Mouse (Mus musculus) gastrocnemius, postnatal 36 days (tissue): Measurements from ENCODE around the gene Oscp1. TPM values are rescaled to one million over a fixed set of nuclear protein-coding genes. Genes with fewer than 3 reads are reported as not detected.
A peak's percentile ranks its signal among the peaks of the same experiment; 100 is the strongest.

Experiments used
- DNase-seq, 2 experiments: peaks; one replicate each; pipeline ENCODE4 v3.0.0; 2022
- intact Hi-C: fragments of 180-260 bp; cut with DNase I; formaldehyde crosslinking; loops from one replicate; pipeline ENCODE4 v1.15.1; 2025
- total RNA-seq, 2 experiments: library from RNA; stranded (reverse); gene quantifications; 2 replicates each; pipeline ENCODE4 v1.2.3; 2021

Gene Oscp1
- total RNA-seq, 2 experiments from 2014 or later: 1.2 to 2.5 TPM

- intact Hi-C loops: no loop called here
- DNase-seq: no peak
Measured at GRCm38 (mm10) chr4:126134236-126134635, 75.9 kb downstream of the Oscp1 start.

GRCm38 (mm10) chr4:126134639-126135038 lies 76.3 kb downstream of the Oscp1 start:
- DNase-seq: peak in 1 of 2 experiments; percentile 12
- intact Hi-C loops: no loop called here

GRCm38 (mm10) chr4:126137773-126138172 lies 79.4 kb downstream of the Oscp1 start:
- intact Hi-C loops: no loop called here
- DNase-seq: no peak

GRCm38 (mm10) chr4:126141021-126141420 lies 82.7 kb downstream of the Oscp1 start:
- intact Hi-C loops: no loop called here
- DNase-seq: no peak

Other genes starting within 250 kb of the Oscp1 start
- gene Csf3r, start 34.0 kb upstream of the Oscp1 start, total RNA-seq: under 1 TPM; 0.30 to 0.41 TPM
- gene Mrps15, start 11.6 kb upstream of the Oscp1 start, total RNA-seq: 10 to 100 TPM; 69.8 to 74.3 TPM
- gene Lsm10, start 38.1 kb downstream of the Oscp1 start, total RNA-seq: 1 to 10 TPM; 5.8 to 7.6 TPM
- 10 to 100 TPM; 74.6 to 80.1 TPM for gene Stk40, start 45.4 kb downstream of the Oscp1 start, total RNA-seq
- gene Eva1b, start 89.2 kb downstream of the Oscp1 start, total RNA-seq: 1 to 10 TPM; 5.5 to 6.8 TPM
- gene Sh3d21, start 104.9 kb downstream of the Oscp1 start, total RNA-seq: 1 to 10 TPM in 1 of 2 experiments, under 1 TPM in 1; 0.71 to 1.3 TPM
- 100 to 1,000 TPM in 1 of 2 experiments, 10 to 100 TPM in 1; 87.9 to 106 TPM for gene Thrap3, start 144.2 kb downstream of the Oscp1 start, total RNA-seq
- gene Map7d1, start 197.8 kb downstream of the Oscp1 start, total RNA-seq: 100 to 1,000 TPM; 165 to 207 TPM
- 10 to 100 TPM; 15.9 to 17.9 TPM for gene Trappc3, start 203.8 kb downstream of the Oscp1 start, total RNA-seq
- gene Col8a2, start 228.2 kb downstream of the Oscp1 start, total RNA-seq: 1 to 10 TPM; 1.6 to 2.2 TPM